Mouse (Mus musculus): ENCODE data around the gene Dusp14.

The Dusp14 gene

GRCm38 (mm10) chr11:84016810-84017508, 52.1 kb downstream of the Dusp14 start:
- in situ Hi-C loops (cut with MboI, MseI), result no loop called here

GRCm38 (mm10) chr11:84016147-84016809, 52.8 kb downstream of the Dusp14 start:
- in situ Hi-C loops (cut with MboI, MseI), result no loop called here

- in situ Hi-C loops (cut with MboI, MseI), result no loop called here
Measured at GRCm38 (mm10) chr11:84013105-84013504, 56.0 kb downstream of the Dusp14 start.

- in situ Hi-C loops (cut with MboI, MseI), result no loop called here
Measured at GRCm38 (mm10) chr11:84011576-84011975, 57.5 kb downstream of the Dusp14 start.

GRCm38 (mm10) chr11:84011050-84011449, 58.0 kb downstream of the Dusp14 start:
- in situ Hi-C loops (cut with MboI, MseI), result no loop called here

GRCm38 (mm10) chr11:84010411-84010810, 58.6 kb downstream of the Dusp14 start:
- in situ Hi-C loops (cut with MboI, MseI), result no loop called here

GRCm38 (mm10) chr11:84009001-84009400, 60.1 kb downstream of the Dusp14 start:
- in situ Hi-C loops (cut with MboI, MseI), result no loop called here

- in situ Hi-C loops (cut with MboI, MseI), result no loop called here
Measured at GRCm38 (mm10) chr11:84003986-84004385, 65.1 kb downstream of the Dusp14 start.

GRCm38 (mm10) chr11:84001257-84001656, 67.8 kb downstream of the Dusp14 start:
- in situ Hi-C loops (cut with MboI, MseI), result no loop called here

GRCm38 (mm10) chr11:83999411-83999915, 69.6 kb downstream of the Dusp14 start:
- in situ Hi-C loops (cut with MboI, MseI), result no loop called here

GRCm38 (mm10) chr11:83998993-83999392, 70.1 kb downstream of the Dusp14 start:
- in situ Hi-C loops (cut with MboI, MseI), result no loop called here

Data from regulatory T cell (primary cell).